Mouse (Mus musculus): ENCODE results near the gene Gm340. TPM values are rescaled to one million over a fixed set of nuclear protein-coding genes. Genes with fewer than 3 reads are reported as not detected.

Gene Gm340
- total RNA-seq, 4 experiments from 2014 or later = 12.5 to 15.6 (median 13.9) TPM

DNA sequence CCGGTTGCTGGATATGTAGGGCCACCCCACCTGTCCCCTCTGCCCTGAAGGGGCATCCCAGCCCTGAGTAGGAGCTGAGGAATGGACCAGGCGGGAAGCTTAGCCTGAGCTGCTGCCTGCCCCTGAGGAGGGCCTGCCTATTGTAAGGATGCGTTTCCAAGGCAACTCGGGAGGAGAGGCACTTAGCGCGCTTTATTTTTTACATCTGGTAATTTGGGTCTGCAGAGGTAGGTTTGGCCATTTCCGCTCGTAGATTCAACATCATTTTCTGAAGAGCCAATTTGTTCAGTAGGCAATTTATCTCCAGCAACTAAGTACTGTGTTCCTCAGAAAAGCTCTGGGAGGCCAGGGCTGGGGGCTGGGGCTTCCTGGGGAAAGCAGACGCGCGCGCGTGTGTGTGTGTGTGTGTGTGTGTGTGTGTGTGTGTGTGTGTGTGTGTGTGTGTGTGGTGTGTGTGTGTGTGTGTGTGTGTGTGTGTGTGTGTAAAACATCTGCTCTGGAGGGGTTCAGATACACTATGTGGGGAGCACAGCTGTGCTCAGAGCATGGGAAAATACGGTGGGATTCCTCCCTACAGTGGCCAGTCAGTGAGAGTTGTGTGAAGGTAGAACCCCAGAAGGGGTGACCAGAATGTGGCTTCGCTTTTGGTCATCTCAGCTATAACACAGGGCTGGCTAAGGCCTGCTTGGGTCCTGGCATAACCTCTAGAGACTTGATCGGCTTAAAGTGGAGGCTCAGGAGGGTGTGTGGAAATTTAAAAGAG is 31.3 kb downstream of the Gm340 start:
- no peak for DNase-seq (ENCODE audit: low spot score in 2 of 2)

DNA sequence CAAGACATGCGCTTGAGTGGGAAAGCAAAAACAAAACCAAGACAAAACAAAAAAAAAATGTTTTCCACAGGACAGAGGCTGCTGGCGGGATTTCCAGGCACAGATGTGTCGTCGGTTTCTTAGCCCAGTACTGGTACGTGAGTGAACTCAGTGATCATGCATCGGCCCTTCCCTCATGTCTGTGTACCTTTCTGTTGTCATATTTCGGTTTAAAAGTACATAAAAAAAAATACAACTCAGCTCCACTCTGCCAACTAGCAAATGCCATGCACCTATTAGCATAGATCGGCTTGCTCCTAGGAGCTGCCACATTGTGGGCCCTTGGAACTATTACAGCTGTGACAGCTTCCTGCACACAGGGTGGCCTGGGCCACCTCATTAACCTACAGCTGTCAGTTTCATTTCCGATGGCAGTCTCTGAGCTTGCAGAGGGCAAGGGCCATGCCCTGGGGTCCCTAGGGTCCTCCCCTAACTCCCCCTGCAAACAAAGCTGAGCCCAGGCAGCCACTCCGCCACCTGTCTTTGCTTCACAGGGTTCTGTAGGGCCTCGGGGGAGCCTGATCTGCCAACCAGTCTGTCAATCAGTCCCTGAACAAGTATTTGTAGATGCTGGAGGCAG is 33.5 kb downstream of the Gm340 start:
- DNase-seq (ENCODE audit: low spot score in 2 of 2) = no peak

DNA sequence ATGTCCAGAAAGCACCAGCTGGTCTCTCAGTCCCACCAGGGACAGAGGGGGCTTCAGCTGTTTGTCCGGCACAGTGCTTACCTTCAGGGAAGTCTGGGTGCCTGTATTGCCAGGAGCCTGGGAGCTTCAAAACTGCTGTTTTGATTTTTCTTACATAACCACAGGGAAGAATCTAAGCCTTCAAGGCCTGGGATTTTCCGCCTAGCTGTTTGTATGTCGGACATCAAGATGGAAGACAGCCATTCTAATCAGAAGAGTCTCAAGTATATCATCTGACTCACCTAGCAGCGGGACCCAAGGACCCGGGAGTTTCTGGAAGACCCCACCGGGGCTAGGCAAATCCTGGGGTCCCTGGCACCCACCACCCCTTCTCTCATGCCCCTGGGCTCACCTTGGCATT is 34.1 kb downstream of the Gm340 start:
- no peak for DNase-seq (ENCODE audit: low spot score in 2 of 2)

DNA sequence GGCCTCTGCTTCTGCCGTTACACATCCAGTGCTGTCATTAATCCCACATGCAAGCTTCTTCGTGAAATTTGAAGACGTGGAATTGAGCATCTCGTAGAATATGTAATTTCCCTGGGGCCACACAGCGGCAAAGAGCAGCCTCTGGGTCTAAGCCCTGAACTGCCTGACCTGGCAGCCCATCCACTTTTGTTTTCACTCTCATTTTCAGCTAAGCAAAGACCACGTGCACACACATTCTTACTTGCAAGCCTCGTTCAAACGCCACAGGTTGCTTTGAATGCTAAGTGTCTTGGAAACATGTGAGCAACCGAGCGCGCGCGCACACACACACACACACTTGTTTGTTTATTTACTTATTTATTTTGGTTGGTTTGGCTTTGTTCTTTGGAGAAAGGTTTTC is 34.9 kb downstream of the Gm340 start:
- no peak for DNase-seq (ENCODE audit: low spot score in 2 of 2)

DNA sequence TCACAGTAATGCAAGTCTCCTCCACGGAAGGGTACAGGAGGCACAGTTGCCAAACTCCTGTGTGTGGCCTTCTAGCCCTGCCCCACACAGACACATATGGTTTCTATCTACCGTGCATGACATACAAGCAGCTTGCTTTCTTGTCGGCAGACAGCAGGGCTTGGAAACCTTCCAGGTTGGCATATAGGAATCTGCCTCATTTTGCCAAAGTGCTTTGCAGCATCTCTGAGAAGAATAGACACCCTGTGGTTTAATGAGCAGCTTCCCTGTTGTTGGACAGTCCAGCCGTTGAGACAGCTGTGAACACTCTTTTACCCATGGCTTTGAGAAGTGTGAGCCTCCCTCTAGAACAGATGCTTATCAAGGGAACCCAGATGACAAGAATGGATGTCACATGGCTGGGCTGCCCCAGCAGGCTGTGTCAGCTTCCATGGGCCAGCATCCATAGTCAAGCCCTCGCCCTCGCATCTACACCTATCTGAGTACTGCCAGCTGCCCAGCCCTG is 36.0 kb downstream of the Gm340 start:
- DNase-seq (ENCODE audit: low spot score in 2 of 2) = no peak

DNA sequence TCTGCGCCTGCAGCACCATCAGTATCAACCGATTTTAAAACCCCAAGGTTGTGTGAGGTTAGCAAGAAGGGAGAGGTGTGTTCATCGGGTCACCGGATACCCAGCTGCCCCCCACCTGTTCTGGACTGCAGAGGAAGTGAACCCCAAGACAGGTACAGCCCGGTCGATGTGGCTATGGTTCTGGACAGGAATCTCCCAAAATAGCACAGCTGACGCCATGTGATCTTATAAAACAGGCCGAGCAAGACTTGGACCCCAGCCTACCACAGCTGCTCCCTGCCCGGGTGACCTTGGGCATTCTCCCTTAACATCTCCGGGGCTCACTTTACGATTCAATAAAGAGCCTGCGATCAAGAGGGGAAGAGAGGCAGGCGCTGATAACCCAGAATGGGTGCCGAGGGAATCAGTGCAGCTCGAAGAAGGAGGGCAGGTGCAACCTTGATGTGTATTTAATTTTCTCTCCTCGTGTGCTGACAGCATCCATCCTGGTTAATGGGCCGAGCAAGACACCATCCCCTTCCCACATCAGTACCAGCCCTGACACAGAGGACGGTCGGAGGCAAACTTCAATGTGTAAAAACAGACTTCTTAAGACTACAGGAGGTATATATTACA is 36.7 kb downstream of the Gm340 start:
- DNase-seq (ENCODE audit: low spot score in 2 of 2) = no peak

DNA sequence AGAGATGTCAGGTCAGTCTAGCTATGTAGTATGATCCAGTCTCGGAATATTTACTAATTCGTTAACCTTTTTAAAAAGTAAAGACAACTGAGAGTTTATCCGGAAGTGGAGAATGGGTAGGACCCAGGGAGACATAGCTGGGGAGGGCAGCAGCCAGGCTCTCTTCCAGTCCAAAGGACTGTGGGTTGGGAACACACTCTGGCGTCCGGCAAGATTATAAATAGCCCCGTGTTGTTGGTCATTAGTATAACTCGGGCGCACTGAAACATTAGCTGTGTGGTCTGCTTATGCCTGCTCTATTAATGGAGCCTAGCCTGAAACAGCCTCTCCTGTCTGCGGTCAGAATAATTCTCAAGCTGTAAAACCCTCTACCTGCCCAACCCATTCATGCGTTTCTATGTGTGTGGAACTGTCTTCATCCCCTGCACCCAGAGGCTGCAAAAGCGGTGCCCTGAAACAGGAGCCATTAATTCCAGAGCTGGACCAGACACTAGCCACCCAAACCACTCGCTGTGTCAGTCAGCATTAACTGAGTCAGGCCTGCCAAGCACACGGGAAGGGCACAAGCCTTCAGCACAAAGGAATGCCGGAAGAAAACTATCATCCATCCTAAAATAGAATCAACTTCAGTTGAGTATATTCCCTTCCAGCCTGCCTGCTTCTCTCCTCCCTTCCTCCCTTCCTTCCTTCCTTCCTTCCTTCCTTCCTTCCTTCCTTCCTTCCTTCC is 38.4 kb downstream of the Gm340 start:
- DNase-seq (ENCODE audit: low spot score in 2 of 2) = no peak

DNA sequence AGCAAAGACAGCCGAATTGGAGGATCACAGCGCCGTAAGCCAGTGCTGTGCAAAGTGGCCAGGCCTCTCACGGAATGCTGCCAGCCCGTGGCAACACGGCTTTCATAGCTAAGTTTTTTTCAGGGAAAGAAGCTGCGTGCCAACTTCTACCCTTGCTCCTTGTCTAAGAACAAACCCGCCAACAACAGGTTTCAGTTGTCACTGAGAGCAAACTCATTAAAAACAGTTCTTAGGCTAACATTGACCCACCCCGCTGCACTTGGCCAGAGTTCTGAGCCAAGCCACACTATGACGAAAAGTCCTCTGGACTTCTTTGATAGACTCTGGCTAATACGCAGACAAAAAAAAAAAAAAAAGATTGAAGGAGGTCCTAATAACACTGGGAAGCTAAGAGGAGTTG is 46.8 kb downstream of the Gm340 start:
- DNase-seq (ENCODE audit: low spot score in 2 of 2) = no peak

DNA sequence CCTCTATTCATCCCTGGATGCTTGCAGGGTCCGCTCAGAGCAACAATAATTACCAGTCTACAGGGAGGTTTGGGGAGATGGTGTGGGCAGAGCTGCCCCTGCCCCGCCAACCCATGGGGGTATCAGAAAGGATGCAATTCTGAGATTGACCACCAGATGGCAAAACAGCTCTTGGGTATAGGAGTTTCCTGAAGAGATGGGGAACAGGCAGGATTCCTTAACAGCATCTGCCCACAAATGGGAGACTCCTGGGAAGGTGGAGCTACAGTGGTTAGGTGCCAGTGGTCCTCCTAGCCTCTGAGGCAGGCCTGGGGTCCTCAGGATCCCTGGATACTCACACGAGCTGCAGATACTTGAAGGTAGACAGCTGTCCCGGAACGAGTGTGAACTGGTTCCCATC is 47.4 kb downstream of the Gm340 start:
- peak in 1 of 2 experiments; percentile 55 for DNase-seq (ENCODE audit: low spot score in 2 of 2)

DNA sequence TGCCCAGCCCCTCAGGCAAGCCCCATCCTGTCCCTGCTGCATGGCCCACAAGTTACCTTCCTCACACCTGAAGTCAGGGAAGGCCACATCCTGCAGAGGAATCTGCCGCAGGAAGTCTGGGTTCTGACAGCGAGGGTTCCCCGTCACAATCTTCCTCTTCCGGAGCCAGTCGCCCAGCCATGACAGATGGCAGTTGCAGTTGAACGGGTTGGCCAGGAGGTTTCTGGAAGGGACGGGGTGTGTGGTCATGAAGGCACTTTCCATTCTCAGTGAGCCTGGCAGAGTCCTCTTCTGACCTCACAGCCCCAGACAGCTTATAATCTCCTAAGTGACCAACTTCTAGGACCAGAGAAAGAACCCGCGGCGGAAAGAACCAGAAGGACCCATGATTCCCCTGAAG is 51.9 kb downstream of the Gm340 start:
- DNase-seq (ENCODE audit: low spot score in 2 of 2) = no peak

DNA sequence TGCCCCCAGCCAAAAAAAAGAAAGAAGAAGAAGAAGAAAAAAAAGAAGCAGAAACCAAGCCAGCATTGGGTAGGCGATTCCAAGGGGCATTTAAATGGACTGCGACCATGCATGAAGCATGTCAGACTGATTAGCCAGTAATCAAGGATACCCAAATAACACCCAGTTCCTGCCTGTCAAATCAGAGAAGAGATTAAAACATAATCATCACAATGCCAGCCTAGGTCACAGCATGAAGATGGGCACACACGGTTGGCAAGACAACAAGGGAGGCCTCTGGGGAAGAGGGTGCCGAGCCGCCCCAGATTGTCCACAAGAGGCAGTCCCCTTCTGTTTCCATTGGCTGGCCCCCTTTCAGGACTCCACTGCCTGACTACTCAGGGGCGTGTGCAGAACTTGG is 52.8 kb downstream of the Gm340 start:
- DNase-seq (ENCODE audit: low spot score in 2 of 2) = no peak

Small RNA genes lying within 50 kb of the gene (microRNA-seq; reads per million reads assigned to microRNA genes)
- 0 to 0.64 reads per million in 2 experiments for gene Mir8091

Other genes with a start within 250 kb of the Gm340 start
- 10 to 100 TPM in 1 of 4 experiments, 1 to 10 TPM in 3; 1.9 to 10.2 (median 5.2) TPM for gene Pik3ap1, start 197.3 kb upstream of the Gm340 start, total RNA-seq (2022)
- gene Lcor, start 99.7 kb upstream of the Gm340 start, total RNA-seq (2022) = 10 to 100 TPM; 18.7 to 21.9 (median 20.4) TPM
- gene Slit1, start 161.3 kb downstream of the Gm340 start, total RNA-seq (2022) = 100 to 1,000 TPM; 184 to 232 (median 208) TPM
- 1 to 10 TPM; 2.4 to 3.1 (median 2.9) TPM for gene Arhgap19, start 219.7 kb downstream of the Gm340 start, total RNA-seq (2022)
- 10 to 100 TPM; 18.8 to 21.7 (median 19.4) TPM for gene Frat1, start 247.6 kb downstream of the Gm340 start, total RNA-seq (2022)

All from layer of hippocampus, adult 8-10 months (tissue).